Mouse (Mus musculus): ENCODE measurements around the gene Cpa1. TPM values are rescaled to one million over a fixed set of nuclear protein-coding genes. Genes with fewer than 3 reads are reported as not detected.

Cpa1 gene
- polyA plus RNA-seq, 1 experiment from 2014 or later, result 266 TPM

DNA sequence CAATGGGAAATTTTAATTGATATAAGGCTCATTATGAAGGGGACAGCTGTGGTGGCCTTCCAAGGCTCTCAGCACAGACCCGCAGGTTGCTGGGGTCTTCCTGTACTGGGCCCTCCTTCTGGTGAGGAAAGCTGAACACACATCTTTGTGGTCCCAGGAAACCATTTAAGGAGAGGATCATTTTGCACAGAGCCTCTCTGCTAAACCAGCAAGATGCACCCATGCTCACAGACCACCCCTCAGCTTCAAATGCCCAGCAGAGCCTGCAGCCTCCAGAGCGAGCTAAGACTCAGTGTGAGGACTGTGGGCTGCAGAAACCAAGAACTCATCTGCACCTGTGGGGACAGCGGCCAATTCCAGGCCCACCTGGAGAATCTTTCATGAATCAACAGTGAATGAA lies 15.9 kb downstream of the Cpa1 start:
- no peak overlapping the region for H3K9ac ChIP-seq
- ATAC-seq, result no peak
- H3K4me1 ChIP-seq (replicated peaks), result peaks cover 21% of the 10 kb centered on the region
- no peak overlapping the region for H3K4me2 ChIP-seq (replicated peaks)
- H3K27me3 ChIP-seq (replicated peaks), result no peaks in the 10 kb centered on the region
- no peaks in the 10 kb centered on the region for H3K9me3 ChIP-seq
- peak overlapping the region; percentile 71; the same call in 1 of the 2 replicates for H3K27ac ChIP-seq
- WGBS, result 76% methylated on average over 3 of the region's 3 CpGs
- no peaks in the 10 kb centered on the region for H3K36me3 ChIP-seq
- no peak overlapping the region for H3K4me3 ChIP-seq (replicated peaks)

DNA sequence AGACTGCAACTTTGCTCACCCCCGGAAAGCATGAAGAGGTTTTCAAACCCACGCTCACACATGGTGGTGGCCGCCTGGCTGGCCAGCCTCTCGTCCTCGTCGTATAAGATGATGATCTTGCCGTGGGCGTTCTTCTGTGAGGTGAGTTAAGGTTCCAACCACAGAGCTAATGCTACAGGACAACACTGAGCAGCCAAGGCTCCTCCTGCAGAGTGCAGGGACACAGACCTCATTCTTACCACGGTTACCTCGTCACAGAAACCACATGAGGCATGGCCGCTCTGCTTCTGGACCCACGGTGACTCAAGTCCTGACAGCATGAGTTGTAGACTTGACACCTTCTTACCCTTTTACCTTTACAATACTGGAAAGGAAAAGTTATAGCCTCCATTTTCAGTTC lies 18.3 kb downstream of the Cpa1 start:
- no peak overlapping the region for H3K27ac ChIP-seq
- H3K36me3 ChIP-seq, result no peaks in the 10 kb centered on the region
- H3K9ac ChIP-seq, result no peak overlapping the region
- no peak overlapping the region for H3K4me2 ChIP-seq (replicated peaks)
- no peak overlapping the region for H3K4me3 ChIP-seq (replicated peaks)
- peaks cover 21% of the 10 kb centered on the region for H3K4me1 ChIP-seq (replicated peaks)
- H3K27me3 ChIP-seq (replicated peaks), result no peaks in the 10 kb centered on the region
- WGBS, result 92% methylated on average over 12 of the region's 12 CpGs
- no peak for ATAC-seq
- no peaks in the 10 kb centered on the region for H3K9me3 ChIP-seq

DNA sequence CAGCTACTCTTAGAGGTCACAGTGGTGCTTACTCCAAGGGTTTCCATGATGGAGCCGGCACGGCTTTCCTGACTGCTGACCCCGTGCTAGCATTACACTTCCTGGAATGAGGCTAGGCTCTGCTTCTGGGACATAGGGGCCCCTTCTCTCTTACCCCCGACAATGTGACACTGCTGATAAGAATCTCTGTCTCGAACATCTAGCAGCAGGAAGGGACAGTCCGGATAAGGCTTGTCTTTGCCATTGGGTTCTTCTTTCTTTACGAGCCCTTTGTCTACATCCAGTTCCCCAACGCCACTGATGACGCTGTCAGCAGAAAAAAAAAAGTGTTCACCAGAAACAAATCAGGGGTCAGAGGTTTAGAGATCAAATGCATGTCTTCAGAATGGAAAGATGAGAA lies 19.6 kb downstream of the Cpa1 start:
- H3K9me3 ChIP-seq, result no peaks in the 10 kb centered on the region
- peaks cover 16% of the 10 kb centered on the region for H3K4me1 ChIP-seq (replicated peaks)
- no peak overlapping the region for H3K4me2 ChIP-seq (replicated peaks)
- H3K36me3 ChIP-seq, result no peaks in the 10 kb centered on the region
- ATAC-seq, result no peak
- H3K9ac ChIP-seq, result no peak overlapping the region
- H3K4me3 ChIP-seq (replicated peaks), result no peak overlapping the region
- no peaks in the 10 kb centered on the region for H3K27me3 ChIP-seq (replicated peaks)
- H3K27ac ChIP-seq, result no peak overlapping the region
- 65% methylated on average over 9 of the region's 9 CpGs for WGBS

DNA sequence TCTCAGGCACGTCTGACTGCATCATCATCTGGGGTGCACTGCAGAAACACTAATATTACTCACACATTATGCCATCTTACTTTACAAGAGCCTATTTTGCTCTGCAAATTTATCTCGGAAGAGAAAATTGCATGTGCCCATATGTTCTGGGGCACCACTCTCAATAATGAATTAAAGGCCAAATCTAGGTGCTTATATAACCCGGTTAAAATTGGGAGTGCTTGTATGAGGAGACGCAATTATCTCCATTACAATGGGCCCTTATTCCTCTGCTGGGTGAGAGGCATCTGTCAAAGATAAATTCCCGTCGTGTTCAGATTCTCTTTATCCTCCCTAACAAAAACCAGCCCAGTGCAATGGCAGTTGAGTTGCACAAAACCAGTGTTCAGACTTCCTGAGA lies 25.8 kb downstream of the Cpa1 start:
- H3K4me2 ChIP-seq (replicated peaks), result no peak overlapping the region
- H3K4me1 ChIP-seq (replicated peaks), result no peaks in the 10 kb centered on the region
- no peak for ATAC-seq
- H3K9ac ChIP-seq, result no peak overlapping the region
- no peaks in the 10 kb centered on the region for H3K9me3 ChIP-seq
- H3K27me3 ChIP-seq (replicated peaks), result no peaks in the 10 kb centered on the region
- H3K36me3 ChIP-seq, result no peaks in the 10 kb centered on the region
- no peak overlapping the region for H3K4me3 ChIP-seq (replicated peaks)
- 0 out of 2 replicates have a peak overlapping the region, but pooled peaks have one; percentile 7 for H3K27ac ChIP-seq
- WGBS, result 56% methylated on average over 6 of the region's 6 CpGs

DNA sequence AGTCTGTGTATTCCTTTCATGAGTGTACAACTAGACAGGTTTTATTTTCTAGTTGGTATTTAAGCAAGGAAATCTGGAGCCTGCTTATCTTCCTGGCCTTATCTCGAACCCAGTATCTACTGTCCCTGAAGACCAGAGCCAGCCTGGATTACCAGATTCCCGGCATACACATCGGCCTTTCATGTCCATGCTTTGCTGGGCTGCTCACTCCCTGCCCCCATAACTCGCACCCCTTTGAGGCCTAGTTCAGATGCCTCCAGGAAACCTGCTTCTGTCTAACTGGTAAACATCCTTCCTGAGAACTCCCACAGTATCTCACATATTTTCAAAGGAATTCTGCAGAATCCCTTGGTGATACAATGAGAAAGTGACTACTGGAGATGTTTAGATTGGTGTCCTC lies 26.3 kb downstream of the Cpa1 start:
- no peak overlapping the region for H3K4me3 ChIP-seq (replicated peaks)
- H3K27me3 ChIP-seq (replicated peaks), result no peaks in the 10 kb centered on the region
- H3K4me2 ChIP-seq (replicated peaks), result no peak overlapping the region
- H3K9me3 ChIP-seq, result no peaks in the 10 kb centered on the region
- no peaks in the 10 kb centered on the region for H3K4me1 ChIP-seq (replicated peaks)
- no peak overlapping the region for H3K9ac ChIP-seq
- no peak overlapping the region for H3K27ac ChIP-seq
- H3K36me3 ChIP-seq, result no peaks in the 10 kb centered on the region
- WGBS, result 23% methylated on average over 4 of the region's 4 CpGs
- no peak for ATAC-seq

DNA sequence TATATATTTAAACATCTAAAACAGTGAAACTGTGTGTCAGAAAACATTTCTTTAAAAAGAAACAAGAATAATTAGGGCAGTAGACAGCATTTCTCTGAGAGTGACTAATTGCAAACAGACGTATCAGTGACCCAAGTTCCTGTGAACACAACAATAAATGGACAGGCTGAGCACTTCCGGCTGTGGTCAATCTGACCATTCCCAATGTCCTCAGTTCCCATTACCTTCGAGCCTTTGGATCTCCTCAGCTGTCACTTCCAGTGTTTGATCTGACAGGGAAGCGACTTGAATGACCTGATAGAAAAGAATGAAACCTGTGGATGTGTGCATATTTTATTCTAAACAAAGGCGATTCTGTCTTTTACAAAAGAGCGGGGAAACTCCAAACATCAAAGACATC lies 27.0 kb downstream of the Cpa1 start:
- Histone ChIP-seq H3K9me3 (no peaks in the 10 kb centered on the region), H3K36me3 (no peaks in the 10 kb centered on the region), H3K4me2 (replicated peaks) (no peak overlapping the region), H3K4me3 (replicated peaks) (no peak overlapping the region), H3K9ac (no peak overlapping the region), H3K4me1 (replicated peaks) (no peaks in the 10 kb centered on the region), H3K27ac (no peak overlapping the region), H3K27me3 (replicated peaks) (no peaks in the 10 kb centered on the region)
- ATAC-seq, result no peak
- 63% methylated on average over 6 of the region's 6 CpGs for WGBS

DNA sequence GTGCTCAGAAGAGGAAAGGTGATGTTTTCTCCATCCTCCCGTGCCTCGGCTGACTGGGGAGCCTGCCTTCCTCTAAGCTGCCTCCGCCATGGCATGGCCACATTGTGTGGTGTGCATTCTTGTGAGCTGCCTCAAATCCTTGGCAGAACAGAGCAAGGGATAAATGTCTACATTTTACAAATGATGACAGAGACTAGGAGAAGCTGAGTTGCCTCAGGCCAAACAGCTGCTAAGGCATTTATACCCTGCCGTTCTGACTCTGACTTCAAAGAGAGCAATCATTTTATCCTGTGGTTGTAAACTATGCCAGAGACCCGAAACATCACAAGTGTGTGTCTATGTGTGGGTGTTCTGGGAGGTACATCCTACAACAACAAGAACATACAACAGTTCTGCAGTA lies 28.6 kb downstream of the Cpa1 start:
- no peak overlapping the region for H3K9ac ChIP-seq
- no peaks in the 10 kb centered on the region for H3K4me1 ChIP-seq (replicated peaks)
- no peaks in the 10 kb centered on the region for H3K36me3 ChIP-seq
- H3K27me3 ChIP-seq (replicated peaks), result no peaks in the 10 kb centered on the region
- H3K9me3 ChIP-seq, result no peaks in the 10 kb centered on the region
- H3K4me3 ChIP-seq (replicated peaks), result no peak overlapping the region
- H3K27ac ChIP-seq, result no peak overlapping the region
- H3K4me2 ChIP-seq (replicated peaks), result no peak overlapping the region
- 61% methylated on average over 5 of the region's 5 CpGs for WGBS
- no peak for ATAC-seq

DNA sequence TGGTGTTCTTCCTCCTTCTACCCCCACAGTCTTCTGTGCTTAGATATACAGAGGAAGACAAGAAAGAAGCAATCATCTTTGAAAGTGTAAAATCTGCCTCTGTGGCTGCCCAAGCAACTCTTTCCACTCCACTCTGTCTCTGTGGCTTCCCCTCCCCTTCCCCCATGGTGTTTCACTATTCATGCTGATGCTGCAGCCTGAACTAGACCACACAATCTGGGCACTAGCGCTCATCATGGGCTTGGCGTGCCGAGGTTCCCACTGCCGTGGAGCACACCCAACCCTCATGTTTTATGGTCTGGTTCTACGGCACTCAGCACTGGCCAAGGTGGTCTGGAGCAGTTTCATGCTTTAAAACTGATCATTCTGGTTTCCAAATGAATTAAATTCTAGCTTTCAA lies 32.7 kb downstream of the Cpa1 start:
- Histone ChIP-seq H3K27me3 (replicated peaks) (no peaks in the 10 kb centered on the region), H3K9me3 (no peaks in the 10 kb centered on the region), H3K36me3 (no peaks in the 10 kb centered on the region), H3K4me2 (replicated peaks) (no peak overlapping the region), H3K27ac (no peak overlapping the region), H3K9ac (no peak overlapping the region), H3K4me3 (replicated peaks) (no peak overlapping the region), H3K4me1 (replicated peaks) (peaks cover 16% of the 10 kb centered on the region)
- 61% methylated on average over 5 of the region's 5 CpGs for WGBS
- no peak for ATAC-seq

DNA sequence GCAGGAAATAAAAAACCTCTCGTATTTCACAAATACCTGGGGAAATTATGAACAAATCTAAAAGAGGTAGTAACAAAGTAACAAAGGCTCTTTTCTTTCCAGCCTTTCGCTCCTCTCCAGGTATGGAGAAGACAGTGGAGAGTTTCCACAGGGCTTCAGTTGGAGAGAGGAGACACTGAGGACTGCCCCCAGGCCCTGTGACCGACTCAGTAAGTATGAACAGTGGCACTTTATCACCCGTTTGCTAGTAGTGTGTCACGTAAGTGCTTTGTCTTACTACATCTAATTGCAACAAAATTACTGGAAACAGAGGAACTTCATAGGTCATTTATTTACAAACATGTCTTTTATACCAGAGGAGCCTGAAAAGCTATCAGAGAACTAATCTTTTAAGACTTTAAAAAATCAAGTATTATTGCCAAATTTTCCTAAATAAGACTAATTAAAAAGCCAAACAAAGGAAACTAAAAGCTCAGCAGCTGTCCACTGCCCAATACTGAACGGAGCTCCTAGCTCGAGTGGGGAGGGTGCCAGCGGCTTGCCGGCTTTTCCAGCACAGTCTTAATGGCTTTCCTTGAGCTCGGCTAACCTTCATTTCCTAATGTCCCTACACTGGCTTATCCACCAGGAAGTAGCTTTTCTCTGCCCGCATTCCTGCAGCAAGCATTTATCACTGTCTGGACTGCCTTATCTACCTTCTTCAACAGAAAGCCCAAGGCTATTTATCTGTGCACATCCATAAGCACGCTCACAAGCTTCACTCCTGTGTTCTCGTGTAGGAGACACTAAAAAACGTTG lies 34.9 kb downstream of the Cpa1 start:
- no peaks in the 10 kb centered on the region for H3K36me3 ChIP-seq
- peaks cover 16% of the 10 kb centered on the region for H3K4me1 ChIP-seq (replicated peaks)
- H3K4me2 ChIP-seq (replicated peaks), result peak overlapping the region; percentile 16
- no peaks in the 10 kb centered on the region for H3K27me3 ChIP-seq (replicated peaks)
- peak overlapping the region; percentile 73; the same call in 1 of the 2 replicates for H3K27ac ChIP-seq
- H3K9me3 ChIP-seq, result no peaks in the 10 kb centered on the region
- H3K4me3 ChIP-seq (replicated peaks), result no peak overlapping the region
- H3K9ac ChIP-seq, result no peak overlapping the region
- 24% methylated on average over 14 of the region's 14 CpGs for WGBS
- peak; percentile 77 for ATAC-seq

DNA sequence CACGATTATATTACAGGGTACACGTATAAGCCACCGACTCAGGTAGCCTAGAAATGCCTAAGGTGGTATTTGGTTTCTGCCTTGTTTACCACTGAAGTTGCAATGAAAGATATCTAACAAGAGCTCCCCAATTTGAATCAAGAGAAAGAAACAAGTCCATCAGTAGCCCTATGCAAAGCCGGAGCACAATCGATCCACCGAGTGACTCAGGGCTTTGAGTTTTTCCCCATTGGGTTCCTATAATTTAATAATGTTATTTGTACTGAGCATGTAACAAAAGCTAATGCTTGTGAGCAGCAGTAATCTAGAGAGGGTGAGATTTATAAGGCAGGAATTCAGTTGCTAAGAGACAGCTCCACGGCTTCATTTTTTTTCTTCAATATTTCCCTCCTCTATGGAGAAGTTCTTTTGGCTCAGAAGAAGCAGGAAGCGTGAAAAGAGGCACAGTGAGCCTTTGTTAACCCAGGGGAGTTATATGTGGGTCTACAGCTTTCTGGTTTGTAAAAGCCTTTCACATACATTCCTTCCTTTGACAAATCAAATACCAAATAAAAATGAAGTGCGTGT lies 35.8 kb downstream of the Cpa1 start:
- 44% methylated on average over 9 of the region's 9 CpGs for WGBS
- Histone ChIP-seq H3K9me3 (no peaks in the 10 kb centered on the region), H3K27me3 (replicated peaks) (no peaks in the 10 kb centered on the region), H3K9ac (no peak overlapping the region), H3K36me3 (no peaks in the 10 kb centered on the region), H3K4me2 (replicated peaks) (peak overlapping the region; percentile 39), H3K27ac (peak overlapping the region; percentile 73), H3K4me1 (replicated peaks) (peaks cover 16% of the 10 kb centered on the region), H3K4me3 (replicated peaks) (no peak overlapping the region)
- ATAC-seq, result peak; percentile 58

DNA sequence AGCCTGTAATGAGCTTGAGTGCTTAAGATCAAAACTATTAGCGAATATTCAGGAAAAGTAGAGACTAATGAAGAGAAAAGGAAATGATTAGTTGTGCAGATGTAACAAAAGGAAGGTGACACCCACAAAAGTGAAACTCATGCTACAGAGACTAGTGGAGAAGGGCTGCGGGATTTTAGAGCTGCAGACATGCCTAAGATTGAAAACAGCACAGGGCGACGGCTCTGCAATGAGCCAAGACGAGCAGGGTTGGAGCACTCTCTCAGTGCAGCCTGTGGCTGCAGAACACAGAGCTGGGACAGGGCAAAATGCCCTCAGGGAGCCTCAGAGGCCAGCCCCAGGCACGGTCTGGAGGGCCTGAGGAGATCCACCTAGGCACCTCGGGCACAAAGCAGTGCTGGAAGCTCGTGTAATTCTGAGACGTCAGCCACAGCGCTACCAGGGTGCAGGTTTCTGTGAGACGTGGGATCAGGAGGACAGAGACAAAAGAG lies 36.3 kb downstream of the Cpa1 start:
- H3K9ac ChIP-seq, result peak overlapping the region; percentile 39; the same call in 1 of the 2 replicates
- 29% methylated on average over 11 of the region's 11 CpGs for WGBS
- H3K4me1 ChIP-seq (replicated peaks), result peaks cover 16% of the 10 kb centered on the region
- peak overlapping the region; percentile 39 for H3K4me2 ChIP-seq (replicated peaks)
- H3K4me3 ChIP-seq (replicated peaks), result no peak overlapping the region
- H3K27me3 ChIP-seq (replicated peaks), result no peaks in the 10 kb centered on the region
- no peaks in the 10 kb centered on the region for H3K36me3 ChIP-seq
- ATAC-seq, result peak; percentile 50; the same call in 1 of the 2 replicates
- H3K9me3 ChIP-seq, result no peaks in the 10 kb centered on the region
- peak overlapping the region; percentile 73 for H3K27ac ChIP-seq

DNA sequence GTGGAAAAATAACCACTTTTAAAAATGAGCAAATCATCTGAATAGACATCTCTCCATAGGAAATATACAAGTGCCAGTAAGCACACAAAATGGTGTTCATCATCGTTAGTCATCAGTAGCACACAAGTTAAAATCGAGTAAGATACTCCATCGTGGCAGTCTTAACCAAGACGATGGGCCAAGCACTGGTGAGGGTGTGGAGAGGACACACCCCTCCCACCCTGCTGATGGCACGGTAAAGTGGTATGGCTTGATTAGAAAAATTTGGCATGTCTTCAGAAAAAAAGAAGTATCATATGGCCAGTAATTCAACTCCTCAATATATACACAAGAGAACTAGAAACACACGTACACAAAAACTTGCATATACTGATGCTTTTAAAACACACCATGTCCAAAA lies 37.5 kb downstream of the Cpa1 start:
- H3K36me3 ChIP-seq, result no peaks in the 10 kb centered on the region
- 89% methylated on average over 6 of the region's 6 CpGs for WGBS
- H3K27me3 ChIP-seq (replicated peaks), result no peaks in the 10 kb centered on the region
- H3K4me1 ChIP-seq (replicated peaks), result peaks cover 16% of the 10 kb centered on the region
- H3K27ac ChIP-seq, result no peak overlapping the region
- H3K4me2 ChIP-seq (replicated peaks), result no peak overlapping the region
- H3K9me3 ChIP-seq, result no peaks in the 10 kb centered on the region
- ATAC-seq, result no peak
- no peak overlapping the region for H3K9ac ChIP-seq
- no peak overlapping the region for H3K4me3 ChIP-seq (replicated peaks)

DNA sequence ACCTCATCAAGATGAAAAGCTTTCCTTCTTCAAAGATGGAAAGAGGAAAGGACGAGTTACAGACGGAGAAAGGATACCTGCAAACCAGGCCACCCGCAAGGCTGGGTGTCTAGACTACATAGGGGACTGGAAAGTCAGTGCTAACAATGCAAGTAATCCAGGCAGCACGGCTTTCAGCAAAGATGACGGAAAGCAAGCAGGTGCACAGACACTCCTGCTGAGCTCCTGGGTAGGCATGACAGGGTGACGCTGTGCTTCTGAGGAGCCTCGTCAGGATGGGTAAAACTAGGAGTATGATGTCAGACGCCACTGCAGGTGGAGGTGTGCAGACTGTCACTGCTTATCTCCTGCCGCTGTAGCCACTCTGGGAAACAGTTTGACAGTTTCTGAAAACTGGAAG lies 38.6 kb downstream of the Cpa1 start:
- Histone ChIP-seq H3K27ac (no peak overlapping the region), H3K9ac (no peak overlapping the region), H3K4me1 (replicated peaks) (peaks cover 21% of the 10 kb centered on the region), H3K36me3 (no peaks in the 10 kb centered on the region), H3K4me2 (replicated peaks) (no peak overlapping the region), H3K9me3 (no peaks in the 10 kb centered on the region), H3K27me3 (replicated peaks) (no peaks in the 10 kb centered on the region), H3K4me3 (replicated peaks) (no peak overlapping the region)
- no peak for ATAC-seq
- WGBS, result 84% methylated on average over 9 of the region's 9 CpGs

Data from intestine, embryonic 15.5 days (tissue).